Mouse (Mus musculus): ENCODE measurements around the gene Ccsap.

GRCm38 (mm10) chr8:123806374-123806935 lies 53.6 kb downstream of the Ccsap start:
- TF ChIP-seq CTCF (IDR thresholded peaks at IDR 0.05; ENCODE audit: extremely low read depth, insufficient read depth, low read length) (no peak), POLR2A (IDR thresholded peaks at IDR 0.05; ENCODE audit: extremely low read depth, insufficient read depth, low read length) (no peak)
